Mouse (Mus musculus): ENCODE data around the gene Nmur1.

DNA sequence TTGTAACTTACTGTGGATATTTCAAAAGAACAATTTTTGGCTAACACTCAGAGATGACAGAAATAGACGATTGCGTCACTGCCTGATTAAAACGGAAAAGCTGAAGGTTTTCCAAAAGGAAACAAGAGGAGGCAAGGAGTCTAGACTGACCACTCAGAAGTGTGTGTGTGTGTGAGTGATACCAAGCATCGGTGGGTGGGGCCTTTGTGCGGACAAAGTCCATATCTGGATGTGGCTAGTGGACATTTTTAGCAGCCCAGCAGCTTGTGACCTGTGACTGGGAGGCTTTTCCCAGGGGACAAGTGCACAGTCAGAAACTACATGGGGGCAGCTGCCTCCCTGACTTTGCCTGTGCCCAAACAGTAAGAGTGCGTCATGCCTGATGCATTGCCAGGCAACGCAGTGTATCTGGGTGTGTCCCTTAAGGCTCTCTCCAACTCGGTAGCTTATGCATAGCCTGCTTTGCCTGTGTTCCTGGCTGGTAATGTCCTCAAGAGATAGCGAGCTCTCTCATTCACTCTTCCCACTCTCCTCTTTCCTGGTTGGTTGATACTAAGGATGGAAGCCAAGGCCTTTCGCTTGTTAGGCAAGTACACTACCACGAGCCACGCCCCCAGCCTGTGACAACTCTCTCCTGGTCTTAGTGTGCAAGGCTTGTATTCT is 44.6 kb upstream of the Nmur1 start:
- TF ChIP-seq CTCF (IDR thresholded peaks at IDR 0.05; ENCODE audit: low read depth): no peak
- peak; percentile 93 for TF ChIP-seq EP300 (IDR thresholded peaks at IDR 0.05; ENCODE audit: low read depth)
